Mouse (Mus musculus): Measurements from ENCODE around the gene Hist1h2bc.

Hist1h2bc gene

DNA sequence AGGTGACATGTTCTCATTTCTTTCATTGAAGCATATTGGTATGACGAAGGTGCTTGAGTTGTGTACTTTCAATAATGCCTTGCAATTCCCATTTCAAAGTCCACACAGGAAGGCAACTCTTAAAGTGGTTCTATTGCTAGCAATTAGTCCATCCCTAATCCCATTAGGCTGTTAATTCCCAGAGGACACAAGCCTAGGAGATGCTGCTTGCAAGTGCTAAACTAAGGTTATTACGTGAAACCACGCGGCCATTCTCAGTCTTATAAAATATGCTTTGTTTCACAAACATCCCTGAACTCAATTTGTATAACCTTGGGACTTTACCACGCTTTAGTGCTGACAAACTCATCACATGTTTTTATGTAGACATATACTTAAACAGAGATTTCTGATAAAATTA, 53.1 kb downstream of the Hist1h2bc start:
- DNase-seq (ENCODE audit: low read depth): no peak

GRCm38 (mm10) chr13:23738041-23738440, 54.0 kb downstream of the Hist1h2bc start:
- DNase-seq (ENCODE audit: low read depth): no peak

DNA sequence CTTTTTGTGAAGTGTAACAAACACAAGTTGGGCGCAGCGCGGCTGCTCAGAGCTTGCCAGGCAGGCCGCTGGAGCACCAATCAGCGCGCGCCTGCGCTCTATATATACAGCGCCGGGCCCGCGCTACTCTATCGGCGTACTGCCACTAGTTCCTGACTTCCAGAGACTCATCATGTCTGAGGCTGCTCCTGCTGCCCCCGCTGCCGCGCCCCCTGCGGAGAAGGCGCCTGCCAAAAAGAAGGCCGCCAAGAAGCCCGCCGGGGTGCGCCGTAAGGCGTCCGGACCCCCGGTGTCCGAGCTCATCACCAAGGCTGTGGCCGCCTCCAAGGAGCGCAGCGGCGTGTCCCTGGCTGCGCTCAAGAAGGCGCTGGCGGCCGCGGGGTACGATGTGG, 54.7 kb downstream of the Hist1h2bc start, which contains the start of gene Hist1h1c:
Gene Hist1h1c, plus strand, starts transcription at position 132 of the 392 bp plus-strand sequence.
- peak; percentile 76 for DNase-seq (ENCODE audit: low read depth)

- peak; percentile 87 for DNase-seq (ENCODE audit: low read depth)
Observed at GRCm38 (mm10) chr13:23739069-23739921, 55.3 kb downstream of the Hist1h2bc start.

GRCm38 (mm10) chr13:23739922-23740252, 55.9 kb downstream of the Hist1h2bc start:
- no peak for DNase-seq (ENCODE audit: low read depth)

- no peak for DNase-seq (ENCODE audit: low read depth)
Observed at GRCm38 (mm10) chr13:23740256-23740840, 56.3 kb downstream of the Hist1h2bc start.

GRCm38 (mm10) chr13:23740910-23741309, 56.9 kb downstream of the Hist1h2bc start:
- DNase-seq (ENCODE audit: low read depth): no peak

DNA sequence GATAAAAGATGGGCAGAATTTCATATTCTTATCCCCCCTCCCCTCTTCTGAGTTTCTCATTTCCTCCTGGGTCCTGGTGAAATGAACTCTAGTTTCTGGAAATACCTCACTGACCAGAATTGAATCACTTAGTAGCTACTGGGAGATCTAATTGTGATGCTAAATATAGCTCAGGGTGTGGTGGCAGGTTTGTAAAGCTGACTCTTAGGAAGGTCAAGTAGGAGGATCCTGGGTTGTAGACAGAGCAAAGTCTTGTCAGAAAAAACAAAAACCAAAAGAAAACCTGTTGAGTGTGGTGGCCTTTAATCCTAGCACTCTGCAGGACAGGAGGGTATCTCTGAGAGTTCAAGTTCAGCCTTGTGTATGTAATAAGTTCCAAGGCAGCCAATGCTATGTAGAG, 58.0 kb downstream of the Hist1h2bc start:
- DNase-seq (ENCODE audit: low read depth): no peak

Data from fibroblast of lung, adult 2 months (primary cell).